Mouse (Mus musculus) stomach, postnatal 0 days (tissue): Measurements from ENCODE around the gene Smoc1. TPM values are rescaled to one million over a fixed set of nuclear protein-coding genes. Genes with fewer than 3 reads are reported as not detected.
A peak's percentile ranks its signal among the peaks of the same experiment; 100 is the strongest.

ENCODE experiments used
- ATAC-seq: fragments of 200-750 bp; cut with Nextera tagmentation; 2 replicates; pipeline ENCODE4 v1.8.0; 2017; ENCODE audit not compliant: low FRiP score, low TSS enrichment
- DNase-seq: peaks from one replicate; pipeline ENCODE4 v3.0.0-alpha.2; 2016; ENCODE audit warnings: low spot score
- H3K27ac ChIP-seq: fragments of 300-500 bp; sonication (generic); replicated peaks from 2 replicates; pipeline ENCODE4 v1.5.1; 2014; ENCODE audit warnings: mild to moderate bottlenecking, control low read depth
- H3K27me3 ChIP-seq: fragments of 300-500 bp; sonication (generic); 2 replicates; pipeline ENCODE4 v1.6.1; 2014; ENCODE audit warnings: low read length; ENCODE audit not compliant: control insufficient read depth, insufficient read depth
- H3K36me3 ChIP-seq: fragments of 300-500 bp; sonication (generic); 2 replicates; pipeline ENCODE4 v1.6.1; 2014; ENCODE audit warnings: low read length, mixed read lengths; ENCODE audit not compliant: control insufficient read depth, insufficient read depth
- H3K4me1 ChIP-seq: fragments of 300-500 bp; sonication (generic); replicated peaks from 2 replicates; pipeline ENCODE4 v1.6.1; 2014; ENCODE audit warnings: antibody characterized with exemption; ENCODE audit not compliant: control insufficient read depth, insufficient read depth
- H3K4me2 ChIP-seq: fragments of 300-500 bp; sonication (generic); replicated peaks from 2 replicates; pipeline ENCODE4 v1.6.1; 2014; ENCODE audit warnings: low read depth, mild to moderate bottlenecking, control low read depth, moderate library complexity
- H3K4me3 ChIP-seq: fragments of 300-500 bp; sonication (generic); 2 replicates; pipeline ENCODE4 v1.5.1; 2014; ENCODE audit warnings: low read depth, low read length, control low read depth
- H3K9ac ChIP-seq: fragments of 300-500 bp; sonication (generic); 2 replicates; pipeline ENCODE4 v1.6.1; 2014; ENCODE audit warnings: mild to moderate bottlenecking, low read length, control low read depth, mixed read lengths
- H3K9me3 ChIP-seq: fragments of 300-500 bp; sonication (generic); 2 replicates; pipeline ENCODE4 v1.6.1; 2016; ENCODE audit warnings: low read length; ENCODE audit not compliant: control insufficient read depth
- CTCF ChIP-seq: IDR thresholded peaks from 2 replicates; pipeline ENCODE4 v1.5.1; 2016; ENCODE audit warnings: antibody characterized with exemption, low read depth, mild to moderate bottlenecking, moderate library complexity
- EP300 ChIP-seq: optimal IDR thresholded peaks from 2 replicates; pipeline ENCODE3; 2016; ENCODE audit warnings: antibody characterized with exemption
- WGBS: fragments of 180-500 bp; shearing (Covaris S2); extraction: QIAGEN DNeasy Blood & Tissue Kit; methylation state at CpG from one replicate; pipeline ENCODE4 v1.1.7; 2014; 5-methylcytosine and 5-hydroxymethylcytosine counted together
- polyA plus RNA-seq: library from polyadenylated mRNA; unstranded; fragments of >200 nt; fragmentation: Nextera tagmentation; extraction: Ambion mirVana; gene quantifications from 2 replicates; pipeline ENCODE4 v1.2.1, GENCODE M21; 2015

Smoc1 gene
- polyA plus RNA-seq, 1 experiment from 2014 or later = 0.65 TPM

- WGBS = 82% methylated on average over 20 of the region's 20 CpGs
- H3K4me3 ChIP-seq = no peak overlapping the region
These were observed 7.9 kb upstream of the Smoc1 start for GRCm38 (mm10) chr12:81018516-81019279.

GRCm38 (mm10) chr12:81019280-81019935, 7.2 kb upstream of the Smoc1 start:
- 82% methylated on average over 7 of the region's 7 CpGs for WGBS

More at GRCm38 (mm10) chr12:81018516-81019279, 7.9 kb upstream of the Smoc1 start:
- H3K4me1 ChIP-seq = no peaks in the 10 kb centered on the region
- H3K36me3 ChIP-seq = no peaks in the 10 kb centered on the region
- TF ChIP-seq EP300 (no peak), CTCF (no peak)
- H3K9me3 ChIP-seq = no peaks in the 10 kb centered on the region
- no peak overlapping the region for H3K9ac ChIP-seq
- no peaks in the 10 kb centered on the region for H3K27me3 ChIP-seq
- no peak overlapping the region for H3K27ac ChIP-seq
- ATAC-seq (peak; percentile 61; the same call in 1 of the 2 replicates), DNase-seq (no peak)
- no peak overlapping the region for H3K4me2 ChIP-seq

DNA sequence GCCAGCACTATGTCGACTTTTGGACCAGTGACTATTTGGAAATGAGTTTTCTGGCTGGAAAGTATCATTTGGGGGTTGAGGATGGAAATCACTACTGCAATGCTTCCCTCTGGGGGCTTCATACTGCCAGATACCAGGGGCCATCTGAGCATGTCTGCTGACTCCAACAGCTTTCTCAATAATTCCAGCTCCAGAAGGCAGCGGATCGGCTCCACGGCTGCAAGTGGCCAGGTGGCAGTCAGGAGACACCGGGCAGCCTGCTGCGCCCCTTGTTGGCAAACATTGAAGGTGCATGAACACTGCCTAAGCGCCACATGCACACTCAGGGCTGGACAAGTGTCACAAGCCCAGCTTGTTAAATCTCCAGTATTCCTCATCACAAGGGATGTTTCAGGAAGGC, 2.2 kb upstream of the Smoc1 start:
- Histone ChIP-seq H3K36me3 (no peaks in the 10 kb centered on the region), H3K4me2 (no peak overlapping the region), H3K4me1 (no peaks in the 10 kb centered on the region), H3K9ac (no peak overlapping the region), H3K27me3 (no peaks in the 10 kb centered on the region), H3K27ac (no peak overlapping the region), H3K9me3 (no peaks in the 10 kb centered on the region), H3K4me3 (no peak overlapping the region)
- DNase-seq = no peak
- TF ChIP-seq EP300 (no peak), CTCF (no peak)
- no peak for ATAC-seq
- WGBS = 89% methylated on average over 7 of the region's 7 CpGs

More at GRCm38 (mm10) chr12:81019280-81019935, 7.2 kb upstream of the Smoc1 start:
- no peaks in the 10 kb centered on the region for H3K36me3 ChIP-seq
- ATAC-seq = no peak
- no peaks in the 10 kb centered on the region for H3K27me3 ChIP-seq
- H3K4me2 ChIP-seq = no peak overlapping the region
- H3K4me1 ChIP-seq = no peaks in the 10 kb centered on the region
- no peak overlapping the region for H3K27ac ChIP-seq
- H3K9ac ChIP-seq = no peak overlapping the region
- TF ChIP-seq CTCF (no peak), EP300 (no peak)
- no peaks in the 10 kb centered on the region for H3K9me3 ChIP-seq
- no peak for DNase-seq
- no peak overlapping the region for H3K4me3 ChIP-seq

GRCm38 (mm10) chr12:81024993-81025392, 1.6 kb upstream of the Smoc1 start:
- H3K9me3 ChIP-seq = no peaks in the 10 kb centered on the region
- H3K27me3 ChIP-seq = no peaks in the 10 kb centered on the region
- no peaks in the 10 kb centered on the region for H3K4me1 ChIP-seq
- no peak for TF ChIP-seq EP300
- TF ChIP-seq CTCF = peak; percentile 19; the same call in 1 of the 2 replicates
- no peak overlapping the region for H3K9ac ChIP-seq
- H3K4me2 ChIP-seq = no peak overlapping the region
- no peak overlapping the region for H3K4me3 ChIP-seq
- ATAC-seq (no peak), DNase-seq (no peak)
- H3K27ac ChIP-seq = no peak overlapping the region
- no peaks in the 10 kb centered on the region for H3K36me3 ChIP-seq
- WGBS = 70% methylated on average over 2 of the region's 2 CpGs

- TF ChIP-seq EP300 = no peak
- no peak for TF ChIP-seq CTCF
- peak overlapping the region; percentile 39 for H3K4me3 ChIP-seq
- no peaks in the 10 kb centered on the region for H3K36me3 ChIP-seq
- ATAC-seq = peak; percentile 42; the same call in 1 of the 2 replicates
- H3K9ac ChIP-seq = peak overlapping the region; percentile 23; the same call in 1 of the 2 replicates
- H3K9me3 ChIP-seq = no peaks in the 10 kb centered on the region
- no peak overlapping the region for H3K27ac ChIP-seq
- 5% methylated on average over 45 of the region's 45 CpGs for WGBS
- peak; percentile 30 for DNase-seq
- no peaks in the 10 kb centered on the region for H3K27me3 ChIP-seq
- no peaks in the 10 kb centered on the region for H3K4me1 ChIP-seq
- H3K4me2 ChIP-seq = peak overlapping the region; percentile 78
These were observed 661 bp downstream of the Smoc1 start for GRCm38 (mm10) chr12:81026995-81027942.
